Mouse (Mus musculus) C2C12 (cell line): ENCODE data around the gene Foxp1.

ENCODE experiments used
- MAX ChIP-seq: IDR thresholded peaks from one replicate; pipeline ENCODE4 v1.6.1; 2011; ENCODE audit warnings: mild to moderate bottlenecking, control low read depth
- MYOD1 ChIP-seq: IDR thresholded peaks from one replicate; pipeline ENCODE4 v1.6.1; 2011; ENCODE audit warnings: low read depth; ENCODE audit not compliant: control insufficient read depth, insufficient read length

GRCm38 (mm10) chr6:99107081-99107482 is 415.4 kb downstream of the Foxp1 start:
- TF ChIP-seq MYOD1 (no peak), MAX (no peak)
